Mouse (Mus musculus) heart, adult 9 months (tissue): ENCODE measurements around the gene Olfr1253.

Source experiments
- DNase-seq, 2 experiments: peaks; one replicate each; pipeline ENCODE4 v3.0.0; 2022; ENCODE audit warnings: low spot score in 2 of 2

The Olfr1253 gene

GRCm38 (mm10) chr2:89756990-89757389, at the start of gene Olfr1253:
Olfr1253 (minus strand) TSS chr2:89757090.
- DNase-seq = no peak

- no peak for DNase-seq
Observed at GRCm38 (mm10) chr2:89799583-89799982, 42.7 kb upstream of the Olfr1253 start.

DNA sequence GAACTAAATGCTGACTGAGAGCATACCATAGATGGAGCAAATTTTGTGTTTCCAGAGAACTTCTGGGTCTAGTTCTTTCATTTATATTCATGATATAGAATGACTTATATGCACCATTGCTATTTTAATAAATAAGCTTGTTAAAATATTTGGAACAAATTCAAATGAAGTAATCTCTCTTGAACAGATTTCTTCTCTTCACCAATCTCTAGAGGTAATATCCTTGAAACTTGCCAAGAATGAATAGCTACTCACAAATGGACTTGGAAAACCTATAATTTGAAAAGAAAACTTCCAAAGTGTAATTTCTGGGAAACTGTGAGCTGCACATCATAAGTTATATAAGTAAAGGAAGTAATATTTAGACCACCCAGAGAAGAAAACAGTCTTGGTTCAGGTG, 36.6 kb upstream of the Olfr1253 start, which contains the start of gene Olfr1254:
TSS of gene Olfr1254 (minus strand) at position 101 of the 400 bp plus-strand sequence.
- no peak for DNase-seq

DNA sequence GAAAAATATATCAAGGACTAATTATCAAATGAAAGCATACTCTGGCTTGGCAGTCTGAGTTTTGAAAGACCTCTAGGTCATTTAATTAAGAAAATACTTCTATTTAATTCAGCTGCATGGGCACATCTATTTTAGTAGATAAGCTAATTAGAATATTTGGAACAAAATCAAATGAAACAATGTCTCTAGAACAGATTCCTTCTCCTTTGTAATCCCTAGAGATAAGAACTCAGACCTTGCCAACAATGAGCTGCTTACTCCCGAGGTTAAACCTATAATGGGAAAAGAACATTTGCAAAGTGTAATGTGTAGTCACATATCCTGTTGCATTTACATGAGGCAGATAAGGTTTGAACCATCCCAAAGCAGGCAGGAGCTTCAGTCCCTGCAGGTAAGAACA, 32.0 kb downstream of the Olfr1253 start, which contains the start of gene Olfr1252:
TSS of gene Olfr1252 (minus strand) at position 101 of the 400 bp plus-strand sequence.
- no peak for DNase-seq
